In the genomic region with DNA sequence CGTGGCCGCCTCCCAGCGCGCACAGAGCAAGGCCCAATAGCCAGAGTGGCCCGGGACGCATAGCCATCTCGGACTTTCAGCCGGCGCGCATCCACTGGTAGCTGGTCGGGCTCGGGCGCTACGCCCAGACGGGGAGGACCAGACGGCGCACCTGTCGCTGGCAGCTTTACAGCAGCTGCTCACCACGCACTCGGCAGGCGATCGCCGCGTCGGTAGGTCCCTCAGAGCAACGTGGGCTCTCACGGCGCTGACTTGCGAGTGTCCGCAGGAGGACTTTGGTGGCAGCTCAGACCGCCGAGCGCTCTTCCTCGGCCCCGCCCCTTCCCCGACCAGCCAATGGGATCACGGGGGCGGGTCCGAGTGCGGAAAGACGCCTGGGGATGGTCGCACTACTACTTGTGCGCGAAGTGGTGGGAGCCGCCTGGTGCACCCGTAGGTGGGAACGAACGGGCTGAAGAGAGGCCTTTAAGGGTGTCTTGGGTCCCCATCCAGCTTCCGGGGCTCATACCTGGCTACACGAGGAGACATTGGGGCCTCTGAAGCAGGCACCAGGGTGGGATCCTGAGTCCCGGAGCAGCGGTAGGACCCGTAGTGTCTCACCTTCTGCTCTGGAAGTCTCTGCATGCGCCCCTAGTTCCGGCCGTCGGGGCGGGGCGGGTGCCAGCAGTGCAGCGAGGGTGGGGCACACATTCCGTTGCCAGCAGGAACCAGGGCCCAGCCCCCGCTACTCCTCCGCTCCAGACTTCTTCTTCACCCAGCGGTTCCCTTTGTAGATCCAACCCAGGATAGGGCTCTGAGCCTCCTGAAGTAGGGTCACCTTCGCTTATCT, we compare ENCODE assay signal across 1 mouse cellular context.
TF ChIP-seq lines count a peak whose summit lies in the region.

Bmp8a (minus strand) TSS at position 611 of the 829 bp plus-strand sequence.

TF ChIP-seq in CH12.LX, 34 proteins besides CTCF, POLR2A, EP300 and RAD21 (continued from another document):
- TF ChIP-seq JUN (IDR thresholded peaks at IDR 0.05; ENCODE audit: insufficient read depth, low read depth, low read length) (no peak), USF2 (conservative IDR thresholded peaks at IDR 0.05; ENCODE audit: low read depth, low read length) (no peak), BHLHE40 (IDR thresholded peaks at IDR 0.05; ENCODE audit: low read depth, low read length) (no peak), MAX (IDR thresholded peaks at IDR 0.05; ENCODE audit: low read length) (no peak)
